Mouse (Mus musculus): Measurements from ENCODE around the gene Dnajc5g.

Dnajc5g gene

GRCm38 (mm10) chr5:31105814-31106335 lies at the start of gene Dnajc5g:
TSS of gene Dnajc5g (plus strand) at chr5:31106285.
- no peak for DNase-seq (ENCODE audit: low read depth, low spot score)

GRCm38 (mm10) chr5:31069810-31070209 lies 36.3 kb upstream of the Dnajc5g start:
- no peak for DNase-seq (ENCODE audit: low read depth, low spot score)

- DNase-seq (ENCODE audit: low read depth, low spot score) = no peak
Observed at GRCm38 (mm10) chr5:31071059-31071458, 35.0 kb upstream of the Dnajc5g start.

- DNase-seq (ENCODE audit: low read depth, low spot score) = no peak
Observed at GRCm38 (mm10) chr5:31071821-31072220, 34.3 kb upstream of the Dnajc5g start.

GRCm38 (mm10) chr5:31073176-31073575 lies 32.9 kb upstream of the Dnajc5g start:
- DNase-seq (ENCODE audit: low read depth, low spot score) = no peak

- no peak for DNase-seq (ENCODE audit: low read depth, low spot score)
Observed at GRCm38 (mm10) chr5:31076346-31076745, 29.7 kb upstream of the Dnajc5g start.

- no peak for DNase-seq (ENCODE audit: low read depth, low spot score)
Observed at GRCm38 (mm10) chr5:31080059-31080794, 25.9 kb upstream of the Dnajc5g start.

GRCm38 (mm10) chr5:31080795-31081164 lies 25.3 kb upstream of the Dnajc5g start:
- no peak for DNase-seq (ENCODE audit: low read depth, low spot score)

GRCm38 (mm10) chr5:31081386-31081785 lies 24.7 kb upstream of the Dnajc5g start:
- peak; percentile 51 for DNase-seq (ENCODE audit: low read depth, low spot score)

GRCm38 (mm10) chr5:31082355-31082754 lies 23.7 kb upstream of the Dnajc5g start:
- no peak for DNase-seq (ENCODE audit: low read depth, low spot score)

GRCm38 (mm10) chr5:31082935-31083625 lies 23.0 kb upstream of the Dnajc5g start:
- no peak for DNase-seq (ENCODE audit: low read depth, low spot score)

GRCm38 (mm10) chr5:31083949-31084348 lies 22.1 kb upstream of the Dnajc5g start:
- DNase-seq (ENCODE audit: low read depth, low spot score) = no peak

GRCm38 (mm10) chr5:31086606-31087005 lies 19.5 kb upstream of the Dnajc5g start:
- DNase-seq (ENCODE audit: low read depth, low spot score) = no peak

GRCm38 (mm10) chr5:31087131-31087530 lies 19.0 kb upstream of the Dnajc5g start:
- no peak for DNase-seq (ENCODE audit: low read depth, low spot score)

- no peak for DNase-seq (ENCODE audit: low read depth, low spot score)
Observed at GRCm38 (mm10) chr5:31092231-31092975, 13.7 kb upstream of the Dnajc5g start.

GRCm38 (mm10) chr5:31093151-31094041 lies 12.7 kb upstream of the Dnajc5g start:
- DNase-seq (ENCODE audit: low read depth, low spot score) = no peak

- no peak for DNase-seq (ENCODE audit: low read depth, low spot score)
Observed at GRCm38 (mm10) chr5:31094100-31094798, 11.8 kb upstream of the Dnajc5g start.

- DNase-seq (ENCODE audit: low read depth, low spot score) = no peak
Observed at GRCm38 (mm10) chr5:31094799-31095691, 11.0 kb upstream of the Dnajc5g start.

GRCm38 (mm10) chr5:31095711-31096480 lies 10.2 kb upstream of the Dnajc5g start:
- no peak for DNase-seq (ENCODE audit: low read depth, low spot score)

Data from forelimb bud, embryonic 11.5 days (tissue).